Mouse (Mus musculus) c-Kit-negative CD71-positive TER-119-positive erythroid progenitor cells, embryonic 14.5 days (primary cell): ENCODE measurements around the gene Hnrnpd.
A peak's percentile ranks its signal among the peaks of the same experiment; 100 is the strongest.

Experiments used
- DNase-seq: peaks from one replicate; pipeline ENCODE4 v3.0.0-alpha.2; 2013; ENCODE audit warnings: low read depth, low spot score

Hnrnpd gene

GRCm38 (mm10) chr5:99978699-99979442 is at the start of gene Hnrnpd, which contains the start of gene 4930524J08Rik:
Gene Hnrnpd, minus strand, starts transcription at chr5:99978938.
Gene 4930524J08Rik, plus strand, starts transcription at chr5:99979061.
- peak; percentile 95 for DNase-seq

GRCm38 (mm10) chr5:100024868-100025267 is 46.1 kb upstream of the Hnrnpd start:
- DNase-seq, result no peak

GRCm38 (mm10) chr5:100024403-100024802 is 45.7 kb upstream of the Hnrnpd start:
- DNase-seq, result no peak

- no peak for DNase-seq
These were observed 41.4 kb upstream of the Hnrnpd start for GRCm38 (mm10) chr5:100020089-100020488.

GRCm38 (mm10) chr5:100012599-100012998 is 33.9 kb upstream of the Hnrnpd start:
- no peak for DNase-seq

GRCm38 (mm10) chr5:100008485-100008884 is 29.7 kb upstream of the Hnrnpd start:
- no peak for DNase-seq

- peak; percentile 17 for DNase-seq
These were observed 28.3 kb upstream of the Hnrnpd start for GRCm38 (mm10) chr5:100007040-100007375.

- no peak for DNase-seq
These were observed 27.7 kb upstream of the Hnrnpd start for GRCm38 (mm10) chr5:100006324-100007039.

GRCm38 (mm10) chr5:100005896-100006295 is 27.2 kb upstream of the Hnrnpd start:
- DNase-seq, result no peak

GRCm38 (mm10) chr5:100005431-100005830 is 26.7 kb upstream of the Hnrnpd start:
- DNase-seq, result no peak

- no peak for DNase-seq
These were observed 25.2 kb upstream of the Hnrnpd start for GRCm38 (mm10) chr5:100003895-100004294.

- no peak for DNase-seq
These were observed 21.8 kb upstream of the Hnrnpd start for GRCm38 (mm10) chr5:100000500-100000899.

GRCm38 (mm10) chr5:100000048-100000447 is 21.3 kb upstream of the Hnrnpd start:
- DNase-seq, result no peak

GRCm38 (mm10) chr5:99994680-99995079 is 15.9 kb upstream of the Hnrnpd start:
- DNase-seq, result no peak

- DNase-seq, result no peak
These were observed 15.4 kb upstream of the Hnrnpd start for GRCm38 (mm10) chr5:99994166-99994565.

- no peak for DNase-seq
These were observed 4.8 kb upstream of the Hnrnpd start for GRCm38 (mm10) chr5:99983452-99984061.

- peak; percentile 50 for DNase-seq
These were observed 1.0 kb downstream of the Hnrnpd start for GRCm38 (mm10) chr5:99977516-99978301.

GRCm38 (mm10) chr5:99976334-99976955 is 2.3 kb downstream of the Hnrnpd start:
- DNase-seq, result peak; percentile 47

- no peak for DNase-seq
These were observed 3.0 kb downstream of the Hnrnpd start for GRCm38 (mm10) chr5:99975776-99976175.

- DNase-seq, result no peak
These were observed 3.7 kb downstream of the Hnrnpd start for GRCm38 (mm10) chr5:99975061-99975460.

GRCm38 (mm10) chr5:99973941-99974340 is 4.8 kb downstream of the Hnrnpd start:
- no peak for DNase-seq
